Comparison of ENCODE assay signal across 27 mouse cellular contexts in genomic region chr2:167048223-167048622, GRCm38 (mm10). TPM values are rescaled to one million over a fixed set of nuclear protein-coding genes. Genes with fewer than 3 reads are reported as not detected.
DNase-seq lines count a peak whose midpoint lies in the region; ATAC-seq and TF ChIP-seq lines count a peak whose summit lies in the region.
"Had no signal": no experiment of that assay in that cellular context is flagged by ENCODE, and none has a peak within 500 bp of the region (broad histone marks: within the 10 kb centered on the region; RNA-seq: fewer than 3 reads in every experiment).

No protein-coding gene starts in this region.

- no peak overlapping the region for H3K4me3 ChIP-seq in heart, embryonic 13.5 days
- H3K4me3 ChIP-seq in liver, embryonic 13.5 days (replicated peaks) = no peak overlapping the region
- H3K4me3 ChIP-seq in liver, embryonic 11.5 days (ENCODE audit: low read depth, low read length) = no peak overlapping the region
- H3K4me3 ChIP-seq in stomach, embryonic 16.5 days (replicated peaks; ENCODE audit: low read length) = no peak overlapping the region
- H3K4me3 ChIP-seq in midbrain, postnatal 0 days (ENCODE audit: low read depth, low read length) = no peak overlapping the region
- H3K4me3 ChIP-seq: embryonic facial prominence, embryonic 10.5 days; forebrain, embryonic 15.5 days; limb, embryonic 10.5 days; megakaryocyte, embryonic 14.5 days; midbrain, embryonic 13.5 days; neural tube, embryonic 12.5 days had no signal

- peaks cover 82% of the 10 kb centered on the region for H3K36me3 ChIP-seq in heart, embryonic 13.5 days
- H3K36me3 ChIP-seq in liver, embryonic 13.5 days = peaks cover 89% of the 10 kb centered on the region
- peaks cover 42% of the 10 kb centered on the region for H3K36me3 ChIP-seq in liver, embryonic 11.5 days (ENCODE audit: control insufficient read depth, insufficient read depth, low read length)
- H3K36me3 ChIP-seq in stomach, embryonic 16.5 days (ENCODE audit: control insufficient read depth, insufficient read depth, low read length) = peaks cover 12% of the 10 kb centered on the region; the same call in 1 of the 2 replicates
- H3K36me3 ChIP-seq in midbrain, postnatal 0 days (ENCODE audit: insufficient read depth, low read length) = peaks cover 52% of the 10 kb centered on the region

- H3K27ac ChIP-seq in heart, embryonic 13.5 days (replicated peaks) = peak overlapping the region; percentile 87
- H3K27ac ChIP-seq in liver, embryonic 13.5 days = peak overlapping the region; percentile 18; the same call in 1 of the 2 replicates
- H3K27ac ChIP-seq in liver, embryonic 11.5 days (ENCODE audit: low read depth, low read length) = no peak overlapping the region
- peak overlapping the region; percentile 77 for H3K27ac ChIP-seq in stomach, embryonic 16.5 days (ENCODE audit: low read length)
- no peak overlapping the region for H3K27ac ChIP-seq in midbrain, postnatal 0 days (ENCODE audit: low read depth, low read length)
- H3K27ac ChIP-seq: embryonic facial prominence, embryonic 10.5 days; forebrain, embryonic 15.5 days; hindbrain, embryonic 14.5 days; limb, embryonic 10.5 days; midbrain, embryonic 13.5 days; neural tube, embryonic 12.5 days had no signal

- H3K9me3 ChIP-seq in heart, embryonic 13.5 days = no peaks in the 10 kb centered on the region
- H3K9me3 ChIP-seq in liver, embryonic 13.5 days (replicated peaks) = no peaks in the 10 kb centered on the region
- no peaks in the 10 kb centered on the region for H3K9me3 ChIP-seq in liver, embryonic 11.5 days (ENCODE audit: control insufficient read depth, low read length)
- H3K9me3 ChIP-seq in stomach, embryonic 16.5 days (replicated peaks; ENCODE audit: control insufficient read depth, low read length) = no peaks in the 10 kb centered on the region
- H3K9me3 ChIP-seq in midbrain, postnatal 0 days (ENCODE audit: low read length) = no peaks in the 10 kb centered on the region
- H3K9me3 ChIP-seq: embryonic facial prominence, embryonic 10.5 days; forebrain, embryonic 15.5 days; limb, embryonic 10.5 days; megakaryocyte, embryonic 14.5 days; midbrain, embryonic 13.5 days had no signal

- no peaks in the 10 kb centered on the region for H3K27me3 ChIP-seq in heart, embryonic 13.5 days (replicated peaks)
- no peaks in the 10 kb centered on the region for H3K27me3 ChIP-seq in liver, embryonic 13.5 days
- no peaks in the 10 kb centered on the region for H3K27me3 ChIP-seq in liver, embryonic 11.5 days (replicated peaks; ENCODE audit: control insufficient read depth, insufficient read depth, low read length)
- H3K27me3 ChIP-seq in stomach, embryonic 16.5 days (ENCODE audit: control insufficient read depth, insufficient read depth, low read length) = no peaks in the 10 kb centered on the region
- H3K27me3 ChIP-seq in midbrain, postnatal 0 days (ENCODE audit: insufficient read depth, low read length) = no peaks in the 10 kb centered on the region
- H3K27me3 ChIP-seq: forebrain, embryonic 15.5 days; megakaryocyte, embryonic 14.5 days; midbrain, embryonic 13.5 days; neural tube, embryonic 12.5 days had no signal

- DNase-seq in heart, postnatal 36 days = no peak
- no peak for DNase-seq in liver, embryonic 13.5 days
- DNase-seq in liver, embryonic 11.5 days (ENCODE audit: low spot score) = no peak
- peak; percentile 44 for DNase-seq in ZHBTc4 (ENCODE audit: low read depth, low spot score)
- DNase-seq in midbrain, postnatal 0 days (ENCODE audit: low spot score) = no peak
- DNase-seq: cerebellum, adult 11-12 months; cerebellum, postnatal 10 days; gastrocnemius, postnatal 14 days; heart, postnatal 14 days; kidney, adult 9 months; kidney, postnatal 14 days; liver; liver, postnatal 0 days; lung, postnatal 10 days; right cerebral cortex, postnatal 25 days; spleen, adult 18-20 months had no signal

- TF ChIP-seq CTCF in midbrain, postnatal 0 days (IDR thresholded peaks at IDR 0.05) = no peak

- H3K4me1 ChIP-seq in heart, embryonic 13.5 days = peaks cover 29% of the 10 kb centered on the region
- peaks cover 27% of the 10 kb centered on the region for H3K4me1 ChIP-seq in liver, embryonic 13.5 days (replicated peaks)
- H3K4me1 ChIP-seq in liver, embryonic 11.5 days (replicated peaks; ENCODE audit: control insufficient read depth, insufficient read depth, low read length) = peaks cover 11% of the 10 kb centered on the region
- no peaks in the 10 kb centered on the region for H3K4me1 ChIP-seq in stomach, embryonic 16.5 days (ENCODE audit: control insufficient read depth, insufficient read depth, low read length)
- H3K4me1 ChIP-seq in midbrain, postnatal 0 days (ENCODE audit: insufficient read depth, low read length) = no peaks in the 10 kb centered on the region
- H3K4me1 ChIP-seq: forebrain, embryonic 15.5 days; limb, embryonic 10.5 days had no signal

- 84% methylated on average over 10 of the region's 10 CpGs for WGBS in heart, embryonic 13.5 days
- WGBS in liver, embryonic 13.5 days (ENCODE audit: insufficient replicate concordance) = 88% methylated on average over 10 of the region's 10 CpGs
- WGBS in liver, embryonic 11.5 days = 93% methylated on average over 10 of the region's 10 CpGs
- WGBS in stomach, embryonic 16.5 days = 79% methylated on average over 10 of the region's 10 CpGs
- WGBS in midbrain, postnatal 0 days = 96% methylated on average over 10 of the region's 10 CpGs

- peak overlapping the region; percentile 58; the same call in 1 of the 2 replicates for H3K9ac ChIP-seq in heart, embryonic 13.5 days
- no peak overlapping the region for H3K9ac ChIP-seq in liver, embryonic 13.5 days
- no peak overlapping the region for H3K9ac ChIP-seq in liver, embryonic 11.5 days (ENCODE audit: low read depth, low read length)
- H3K9ac ChIP-seq in stomach, embryonic 16.5 days (ENCODE audit: low read length) = peak overlapping the region; percentile 31
- H3K9ac ChIP-seq in midbrain, postnatal 0 days (replicated peaks; ENCODE audit: low read length, poor library complexity, severe bottlenecking) = no peak overlapping the region
- H3K9ac ChIP-seq: forebrain, embryonic 15.5 days; hindbrain, embryonic 14.5 days; liver, postnatal 0 days; midbrain, embryonic 13.5 days; neural tube, embryonic 12.5 days had no signal

- H3K4me2 ChIP-seq in heart, embryonic 13.5 days = 0 out of 2 replicates have a peak overlapping the region, but pooled peaks have one; percentile 20
- H3K4me2 ChIP-seq in liver, embryonic 13.5 days = no peak overlapping the region
- no peak overlapping the region for H3K4me2 ChIP-seq in liver, embryonic 11.5 days
- H3K4me2 ChIP-seq in stomach, embryonic 16.5 days (ENCODE audit: low read depth, low read length) = no peak overlapping the region; the same call in 1 of the 2 replicates
- H3K4me2 ChIP-seq in midbrain, postnatal 0 days (ENCODE audit: low read depth, low read length, poor library complexity, severe bottlenecking) = no peak overlapping the region
- H3K4me2 ChIP-seq: forebrain, embryonic 15.5 days; hindbrain, embryonic 14.5 days; midbrain, embryonic 13.5 days; neural tube, embryonic 12.5 days had no signal

- no peak for ATAC-seq in heart, embryonic 13.5 days (ENCODE audit: extremely low read depth, insufficient number of reproducible peaks, low FRiP score, low TSS enrichment)
- no peak for ATAC-seq in liver, embryonic 13.5 days (ENCODE audit: low read depth)
- ATAC-seq in liver, embryonic 11.5 days (replicated peaks; ENCODE audit: low FRiP score) = no peak
- peak; percentile 76; the same call in 1 of the 2 replicates for ATAC-seq in stomach, embryonic 16.5 days (ENCODE audit: insufficient read depth, low FRiP score)
- ATAC-seq in megakaryocyte, adult 5-6 weeks (ENCODE audit: poor library complexity, severe bottlenecking) = no peak
- no peak for ATAC-seq in midbrain, postnatal 0 days (ENCODE audit: low FRiP score)
- ATAC-seq: forebrain, embryonic 15.5 days; inflammation-experienced regulatory T-cells, adult 6 months; liver, postnatal 0 days; midbrain, embryonic 13.5 days had no signal

- intact Hi-C loops in heart, postnatal 36 days (cut with DNase I) = no loop called here

RNA-seq across cellular contexts. Expression of gene Znfx1, which starts 14.6 kb away (rescaled TPM):
- 5.1 and 6.3 TPM in 2 replicates for polyA plus RNA-seq in heart, embryonic 13.5 days (2015; fragmentation: Nextera tagmentation; extraction: Ambion mirVana)
- total RNA-seq in heart, postnatal 36 days (2021) = 10 to 100 TPM; 36.2 to 44.8 TPM
- polyA plus RNA-seq in liver, embryonic 13.5 days (2015; fragmentation: Nextera tagmentation; extraction: Ambion mirVana) = 7.0 and 8.2 TPM in 2 replicates
- polyA plus RNA-seq in liver, embryonic 11.5 days (2014; fragmentation: Nextera tagmentation; extraction: Ambion mirVana) = 10.1 and 11.2 TPM in 2 replicates
- 9.2 and 9.5 TPM in 2 replicates for polyA plus RNA-seq in stomach, embryonic 16.5 days (2015; fragmentation: Nextera tagmentation; extraction: Ambion mirVana)
- total RNA-seq in megakaryocyte, adult 5-6 weeks (2015) = 28.2 and 29.2 TPM in 2 replicates
- total RNA-seq in megakaryocyte, adult 5-6 weeks (2017) = 58.4 and 78.1 TPM in 2 replicates
- 28.4 and 32.2 TPM in 2 replicates for total RNA-seq in midbrain, postnatal 0 days (2014; rRNA removed)
- polyA plus RNA-seq in midbrain, postnatal 0 days (2015; fragmentation: Nextera tagmentation; extraction: Ambion mirVana) = 4.7 and 6.0 TPM in 2 replicates

RNA-seq across cellular contexts. Expression of gene Ddx27, which starts 33.2 kb away (rescaled TPM):
- polyA plus RNA-seq in heart, embryonic 13.5 days (2015; fragmentation: Nextera tagmentation; extraction: Ambion mirVana) = 31.1 and 31.6 TPM in 2 replicates
- 10 to 100 TPM; 10.8 to 11.3 TPM for total RNA-seq in heart, postnatal 36 days (2021)
- 53.6 and 59.5 TPM in 2 replicates for polyA plus RNA-seq in liver, embryonic 13.5 days (2015; fragmentation: Nextera tagmentation; extraction: Ambion mirVana)
- 102 and 103 TPM in 2 replicates for polyA plus RNA-seq in liver, embryonic 11.5 days (2014; fragmentation: Nextera tagmentation; extraction: Ambion mirVana)
- 45.8 and 46.0 TPM in 2 replicates for polyA plus RNA-seq in stomach, embryonic 16.5 days (2015; fragmentation: Nextera tagmentation; extraction: Ambion mirVana)
- total RNA-seq in megakaryocyte, adult 5-6 weeks (2015) = 14.5 and 15.3 TPM in 2 replicates
- total RNA-seq in megakaryocyte, adult 5-6 weeks (2017) = 48.1 and 50.4 TPM in 2 replicates
- 29.5 and 34.0 TPM in 2 replicates for total RNA-seq in midbrain, postnatal 0 days (2014; rRNA removed)
- polyA plus RNA-seq in midbrain, postnatal 0 days (2015; fragmentation: Nextera tagmentation; extraction: Ambion mirVana) = 38.2 and 38.6 TPM in 2 replicates

RNA-seq across cellular contexts. Expression of gene Stau1, which starts 52.1 kb away (rescaled TPM):
- 57.1 and 57.3 TPM in 2 replicates for polyA plus RNA-seq in heart, embryonic 13.5 days (2015; fragmentation: Nextera tagmentation; extraction: Ambion mirVana)
- total RNA-seq in heart, postnatal 36 days (2021) = 10 to 100 TPM; 44.5 to 45.1 TPM
- polyA plus RNA-seq in liver, embryonic 13.5 days (2015; fragmentation: Nextera tagmentation; extraction: Ambion mirVana) = 24.2 and 33.2 TPM in 2 replicates
- polyA plus RNA-seq in liver, embryonic 11.5 days (2014; fragmentation: Nextera tagmentation; extraction: Ambion mirVana) = 57.1 and 59.5 TPM in 2 replicates
- 76.1 and 83.3 TPM in 2 replicates for polyA plus RNA-seq in stomach, embryonic 16.5 days (2015; fragmentation: Nextera tagmentation; extraction: Ambion mirVana)
- total RNA-seq in megakaryocyte, adult 5-6 weeks (2015) = 28.5 and 36.0 TPM in 2 replicates
- total RNA-seq in megakaryocyte, adult 5-6 weeks (2017) = 28.9 and 32.6 TPM in 2 replicates
- 35.3 and 41.4 TPM in 2 replicates for total RNA-seq in midbrain, postnatal 0 days (2014; rRNA removed)
- polyA plus RNA-seq in midbrain, postnatal 0 days (2015; fragmentation: Nextera tagmentation; extraction: Ambion mirVana) = 88.5 and 96.8 TPM in 2 replicates

Comparison
In these comparisons a context has a peak if more than half of its experiments do, and no peak if none do; other contexts are left out.
1. H3K27ac ChIP-seq: peak in heart, embryonic 13.5 days (single experiment), liver, embryonic 13.5 days (single experiment) and stomach, embryonic 16.5 days (single experiment); none in liver, embryonic 11.5 days (single experiment) and midbrain, postnatal 0 days (single experiment).
2. H3K9ac ChIP-seq: peak in heart, embryonic 13.5 days (single experiment) and stomach, embryonic 16.5 days (single experiment); none in liver, embryonic 13.5 days (single experiment), liver, embryonic 11.5 days (single experiment) and midbrain, postnatal 0 days (single experiment).